Mouse (Mus musculus): ENCODE measurements at regions not wholly inside any gene's neighbourhood (a gene's known extent, or its start where the extent isn't known, plus 50 kb on each side); places are given as distances from the start of the nearest gene placed in this dataset.

- 86% methylated on average over 6 of the region's 6 CpGs for WGBS
Measured at GRCm38 (mm10) chr16:13046366-13047120, 62.9 kb upstream of the Ercc4 start.

GRCm38 (mm10) chr16:13049321-13049720 is 60.2 kb upstream of the Ercc4 start:
- DNase-seq (ENCODE audit: extremely low spot score, low spot score), result no peak
- Histone ChIP-seq H3K36me3 (replicated peaks) (no peaks in the 10 kb centered on the region), H3K9me3 (no peaks in the 10 kb centered on the region), H3K4me3 (no peak overlapping the region), H3K27me3 (ENCODE audit: poor library complexity, severe bottlenecking) (no peaks in the 10 kb centered on the region), H3K27ac (no peak overlapping the region), H3K4me1 (no peaks in the 10 kb centered on the region)
- 89% methylated on average over 4 of the region's 4 CpGs for WGBS

More at GRCm38 (mm10) chr16:13046366-13047120, 62.9 kb upstream of the Ercc4 start:
- Histone ChIP-seq H3K4me3 (no peak overlapping the region), H3K4me1 (0 out of 2 replicates have a peak, but pooled peaks cover under 1% of the 10 kb centered on the region), H3K36me3 (replicated peaks) (no peaks in the 10 kb centered on the region), H3K27ac (no peak overlapping the region), H3K27me3 (ENCODE audit: poor library complexity, severe bottlenecking) (no peaks in the 10 kb centered on the region), H3K9me3 (no peaks in the 10 kb centered on the region)
- no peak for DNase-seq (ENCODE audit: extremely low spot score, low spot score)

- Histone ChIP-seq H3K27me3 (ENCODE audit: poor library complexity, severe bottlenecking) (no peaks in the 10 kb centered on the region), H3K36me3 (replicated peaks) (no peaks in the 10 kb centered on the region), H3K27ac (no peak overlapping the region), H3K4me3 (no peak overlapping the region), H3K4me1 (no peaks in the 10 kb centered on the region), H3K9me3 (no peaks in the 10 kb centered on the region)
- DNase-seq (ENCODE audit: extremely low spot score, low spot score), result no peak
- 85% methylated on average over 8 of the region's 8 CpGs for WGBS
Measured at GRCm38 (mm10) chr16:13050225-13050892, 59.1 kb upstream of the Ercc4 start.

GRCm38 (mm10) chr16:13054956-13055355 is 54.5 kb upstream of the Ercc4 start:
- H3K27ac ChIP-seq, result no peak overlapping the region
- no peaks in the 10 kb centered on the region for H3K4me1 ChIP-seq
- no peaks in the 10 kb centered on the region for H3K36me3 ChIP-seq (replicated peaks)
- H3K9me3 ChIP-seq, result no peaks in the 10 kb centered on the region
- WGBS, result 93% methylated on average over 7 of the region's 7 CpGs
- no peak overlapping the region for H3K4me3 ChIP-seq
- H3K27me3 ChIP-seq (ENCODE audit: poor library complexity, severe bottlenecking), result no peaks in the 10 kb centered on the region
- DNase-seq (ENCODE audit: extremely low spot score, low spot score), result no peak

Measured in forebrain, embryonic 10.5 days (tissue).